Mouse (Mus musculus): ENCODE results near the gene Zfhx3. TPM values are rescaled to one million over a fixed set of nuclear protein-coding genes. Genes with fewer than 3 reads are reported as not detected.

Gene Zfhx3
- polyA plus RNA-seq, 1 experiment from 2014 or later: 19.8 TPM

GRCm38 (mm10) chr8:108942686-108943085 is 1000.2 kb downstream of the Zfhx3 start:
- no peak overlapping the region for H3K4me3 ChIP-seq (ENCODE audit: low read depth, low read length)
- no peak overlapping the region for H3K9ac ChIP-seq
- no peak overlapping the region for H3K4me2 ChIP-seq
- WGBS: 71% methylated on average over 8 of the region's 8 CpGs
- H3K4me1 ChIP-seq (ENCODE audit: insufficient read depth): no peaks in the 10 kb centered on the region
- H3K9me3 ChIP-seq (ENCODE audit: low read depth, low read length): no peaks in the 10 kb centered on the region
- DNase-seq (no peak), ATAC-seq (ENCODE audit: insufficient read depth) (no peak)
- H3K27ac ChIP-seq (ENCODE audit: low read depth): no peak overlapping the region
- H3K36me3 ChIP-seq (ENCODE audit: insufficient read depth): peaks cover 64% of the 10 kb centered on the region
- no peaks in the 10 kb centered on the region for H3K27me3 ChIP-seq (ENCODE audit: insufficient read depth, low read length)
- TF ChIP-seq CTCF (IDR thresholded peaks at IDR 0.05; ENCODE audit: low read depth): no peak

GRCm38 (mm10) chr8:108943132-108943531 is 1000.7 kb downstream of the Zfhx3 start:
- no peak overlapping the region for H3K9ac ChIP-seq
- H3K36me3 ChIP-seq (ENCODE audit: insufficient read depth): peaks cover 66% of the 10 kb centered on the region
- no peak overlapping the region for H3K27ac ChIP-seq (ENCODE audit: low read depth)
- H3K27me3 ChIP-seq (ENCODE audit: insufficient read depth, low read length): no peaks in the 10 kb centered on the region
- H3K4me1 ChIP-seq (ENCODE audit: insufficient read depth): no peaks in the 10 kb centered on the region
- no peak for TF ChIP-seq CTCF (IDR thresholded peaks at IDR 0.05; ENCODE audit: low read depth)
- no peak overlapping the region for H3K4me2 ChIP-seq
- 76% methylated on average over 11 of the region's 11 CpGs for WGBS
- DNase-seq: no peak
- H3K9me3 ChIP-seq (ENCODE audit: low read depth, low read length): peaks cover 2% of the 10 kb centered on the region; the same call in 1 of the 2 replicates
- no peak for ATAC-seq (ENCODE audit: insufficient read depth)
- no peak overlapping the region for H3K4me3 ChIP-seq (ENCODE audit: low read depth, low read length)

- Histone ChIP-seq H3K9me3 (ENCODE audit: low read depth, low read length) (peaks cover 14% of the 10 kb centered on the region), H3K4me2 (no peak overlapping the region), H3K36me3 (ENCODE audit: insufficient read depth) (peaks cover 73% of the 10 kb centered on the region), H3K27me3 (ENCODE audit: insufficient read depth, low read length) (no peaks in the 10 kb centered on the region), H3K4me3 (ENCODE audit: low read depth, low read length) (no peak overlapping the region), H3K4me1 (ENCODE audit: insufficient read depth) (no peaks in the 10 kb centered on the region), H3K27ac (ENCODE audit: low read depth) (no peak overlapping the region), H3K9ac (no peak overlapping the region)
- no peak for DNase-seq
- TF ChIP-seq CTCF (IDR thresholded peaks at IDR 0.05; ENCODE audit: low read depth): no peak
- 81% methylated on average over 13 of the region's 13 CpGs for WGBS
- ATAC-seq (ENCODE audit: insufficient read depth): no peak
Measured at GRCm38 (mm10) chr8:108944312-108944711, 1001.9 kb downstream of the Zfhx3 start.

- no peak for ATAC-seq (ENCODE audit: insufficient read depth)
- H3K36me3 ChIP-seq (ENCODE audit: insufficient read depth): peaks cover 98% of the 10 kb centered on the region
- H3K9me3 ChIP-seq (ENCODE audit: low read depth, low read length): peaks cover 31% of the 10 kb centered on the region
- H3K27me3 ChIP-seq (ENCODE audit: insufficient read depth, low read length): no peaks in the 10 kb centered on the region
- no peaks in the 10 kb centered on the region for H3K4me1 ChIP-seq (ENCODE audit: insufficient read depth)
- no peak for TF ChIP-seq CTCF (IDR thresholded peaks at IDR 0.05; ENCODE audit: low read depth)
- 93% methylated on average over 21 of the region's 21 CpGs for WGBS
- DNase-seq: no peak
- H3K4me3 ChIP-seq (ENCODE audit: low read depth, low read length): no peak overlapping the region
- no peak overlapping the region for H3K27ac ChIP-seq (ENCODE audit: low read depth)
- no peak overlapping the region for H3K9ac ChIP-seq
- H3K4me2 ChIP-seq: no peak overlapping the region
Measured at GRCm38 (mm10) chr8:108950311-108950710, 1007.9 kb downstream of the Zfhx3 start.

DNA sequence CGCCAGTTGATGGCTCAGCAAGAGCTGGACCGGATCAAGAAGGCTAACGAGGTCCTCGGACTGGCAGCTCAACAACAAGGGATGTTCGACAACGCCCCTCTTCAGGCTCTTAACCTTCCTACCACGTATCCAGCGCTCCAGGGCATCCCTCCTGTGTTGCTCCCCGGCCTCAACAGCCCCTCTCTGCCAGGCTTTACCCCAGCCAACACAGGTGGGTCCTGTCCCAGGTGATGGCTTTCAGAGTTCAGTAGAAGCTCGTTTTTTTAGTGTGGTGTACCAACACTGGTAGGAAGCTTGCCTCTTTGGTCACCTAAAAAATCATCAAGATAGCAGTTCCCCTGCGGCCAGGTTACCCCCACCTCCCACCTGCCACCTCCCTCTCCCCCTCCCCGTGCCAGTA is 1009.1 kb downstream of the Zfhx3 start:
- Histone ChIP-seq H3K4me2 (no peak overlapping the region), H3K36me3 (ENCODE audit: insufficient read depth) (peaks cover 100% of the 10 kb centered on the region), H3K27ac (ENCODE audit: low read depth) (no peak overlapping the region), H3K4me3 (ENCODE audit: low read depth, low read length) (no peak overlapping the region), H3K27me3 (ENCODE audit: insufficient read depth, low read length) (no peaks in the 10 kb centered on the region), H3K9me3 (ENCODE audit: low read depth, low read length) (peaks cover 31% of the 10 kb centered on the region), H3K4me1 (ENCODE audit: insufficient read depth) (no peaks in the 10 kb centered on the region), H3K9ac (no peak overlapping the region)
- 96% methylated on average over 12 of the region's 12 CpGs for WGBS
- DNase-seq (no peak), ATAC-seq (ENCODE audit: insufficient read depth) (no peak)
- no peak for TF ChIP-seq CTCF (IDR thresholded peaks at IDR 0.05; ENCODE audit: low read depth)

GRCm38 (mm10) chr8:108956416-108956815 is 1014.0 kb downstream of the Zfhx3 start:
- ATAC-seq (ENCODE audit: insufficient read depth) (no peak), DNase-seq (no peak)
- Histone ChIP-seq H3K4me1 (ENCODE audit: insufficient read depth) (no peaks in the 10 kb centered on the region), H3K36me3 (ENCODE audit: insufficient read depth) (peaks cover 58% of the 10 kb centered on the region), H3K9ac (no peak overlapping the region), H3K27ac (ENCODE audit: low read depth) (no peak overlapping the region), H3K4me3 (ENCODE audit: low read depth, low read length) (no peak overlapping the region), H3K4me2 (no peak overlapping the region), H3K9me3 (ENCODE audit: low read depth, low read length) (no peaks in the 10 kb centered on the region), H3K27me3 (ENCODE audit: insufficient read depth, low read length) (no peaks in the 10 kb centered on the region)
- no peak for TF ChIP-seq CTCF (IDR thresholded peaks at IDR 0.05; ENCODE audit: low read depth)
- WGBS: 75% methylated on average over 37 of the region's 37 CpGs

GRCm38 (mm10) chr8:108962516-108962915 is 1020.1 kb downstream of the Zfhx3 start:
- DNase-seq: no peak
- H3K36me3 ChIP-seq (ENCODE audit: insufficient read depth): 0 out of 2 replicates have a peak, but pooled peaks cover 3% of the 10 kb centered on the region
- no peaks in the 10 kb centered on the region for H3K9me3 ChIP-seq (ENCODE audit: low read depth, low read length)
- no peak overlapping the region for H3K9ac ChIP-seq
- no peak for TF ChIP-seq CTCF (IDR thresholded peaks at IDR 0.05; ENCODE audit: low read depth)
- no peaks in the 10 kb centered on the region for H3K27me3 ChIP-seq (ENCODE audit: insufficient read depth, low read length)
- no peak overlapping the region for H3K4me2 ChIP-seq
- no peaks in the 10 kb centered on the region for H3K4me1 ChIP-seq (ENCODE audit: insufficient read depth)
- 64% methylated on average over 7 of the region's 7 CpGs for WGBS
- H3K27ac ChIP-seq (ENCODE audit: low read depth): no peak overlapping the region
- no peak for ATAC-seq (ENCODE audit: insufficient read depth)
- no peak overlapping the region for H3K4me3 ChIP-seq (ENCODE audit: low read depth, low read length)

DNA sequence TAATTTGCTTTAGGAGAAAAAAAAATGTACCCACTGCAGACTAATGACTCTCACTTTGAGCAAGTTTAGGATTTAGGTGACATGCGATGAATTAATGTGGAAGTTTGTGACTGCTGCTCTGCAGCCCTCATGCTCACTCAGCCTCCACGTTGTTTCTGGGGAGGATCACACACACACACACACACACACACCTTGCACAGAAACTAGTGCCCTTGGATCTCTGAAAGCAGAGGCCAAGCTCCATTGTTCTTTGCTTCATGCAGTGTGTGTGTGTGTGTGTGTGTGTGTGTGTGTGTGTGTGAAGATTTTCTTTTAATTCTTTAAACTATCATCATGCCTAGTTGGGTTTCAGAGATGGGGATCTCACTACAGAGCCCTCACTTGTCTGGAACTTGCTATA is 1020.7 kb downstream of the Zfhx3 start:
- Histone ChIP-seq H3K4me2 (no peak overlapping the region), H3K36me3 (ENCODE audit: insufficient read depth) (0 out of 2 replicates have a peak, but pooled peaks cover 3% of the 10 kb centered on the region), H3K4me1 (ENCODE audit: insufficient read depth) (no peaks in the 10 kb centered on the region), H3K27me3 (ENCODE audit: insufficient read depth, low read length) (no peaks in the 10 kb centered on the region), H3K9me3 (ENCODE audit: low read depth, low read length) (no peaks in the 10 kb centered on the region), H3K4me3 (ENCODE audit: low read depth, low read length) (no peak overlapping the region), H3K27ac (ENCODE audit: low read depth) (no peak overlapping the region), H3K9ac (no peak overlapping the region)
- WGBS: 63% methylated on average over 2 of the region's 2 CpGs
- ATAC-seq (ENCODE audit: insufficient read depth): no peak
- DNase-seq: no peak
- TF ChIP-seq CTCF (IDR thresholded peaks at IDR 0.05; ENCODE audit: low read depth): no peak

All from lung, embryonic 14.5 days (tissue).